Mouse (Mus musculus) small intestine, adult 2 months (tissue): Measurements from ENCODE around the gene P4ha2.

Source experiments
- CTCF ChIP-seq: fragments of 200-500 bp; IDR thresholded peaks from 2 replicates; pipeline ENCODE4 v1.5.1; 2012; ENCODE audit warnings: low read depth, mild to moderate bottlenecking, control low read depth, inconsistent platforms, low read length, moderate library complexity, mixed read lengths; ENCODE audit not compliant: insufficient replicate concordance, insufficient read length; ENCODE audit errors: extremely low read depth
- POLR2A ChIP-seq: fragments of 200-500 bp; IDR thresholded peaks from 2 replicates; pipeline ENCODE4 v1.6.1; 2012; ENCODE audit warnings: low read depth, mild to moderate bottlenecking, control low read depth, inconsistent platforms, low read length, moderate library complexity

- TF ChIP-seq CTCF, result no peak
- TF ChIP-seq POLR2A, result no peak
Observed at GRCm38 (mm10) chr11:54063472-54063775, 36.5 kb upstream of the P4ha2 start.
